ENCODE assay signal across 8 mouse cellular contexts in genomic region chr10:81996742-81997536, GRCm38 (mm10). TPM values are rescaled to one million over a fixed set of nuclear protein-coding genes. Genes with fewer than 3 reads are reported as not detected.
A peak's percentile ranks its signal among the peaks of the same experiment; 100 is the strongest.
DNase-seq lines count a peak whose midpoint lies in the region; ATAC-seq lines count a peak whose summit lies in the region.
"Not testable (repeated sequence)": the region's sequence is repeated elsewhere in the genome, so short reads cannot be mapped to it uniquely, and the experiment has no call there.

No protein-coding gene starts in this region.

- not testable (repeated sequence) for H3K9ac ChIP-seq in intestine, embryonic 14.5 days (ENCODE audit: low read length)

- DNase-seq in adrenal gland, adult 2 months = peak; percentile 81
- DNase-seq in embryo, embryonic 9.5 days (ENCODE audit: extremely low spot score) = peak; percentile 74
- peak; percentile 8 to 25 for DNase-seq in gastrocnemius, postnatal 36 days
- peak; percentile 74 for DNase-seq in intestine, embryonic 14.5 days (ENCODE audit: low spot score)
- DNase-seq in left cerebral cortex, postnatal 10 days (ENCODE audit: extremely low spot score in 1 of 2, low spot score in 2 of 2) = peak; percentile 58 to 81
- DNase-seq in right cerebral cortex, postnatal 10 days (ENCODE audit: low spot score in 2 of 2) = peak; percentile 85 to 87
- DNase-seq in urinary bladder, postnatal 25 days (ENCODE audit: low spot score) = peak; percentile 54

- WGBS in intestine, embryonic 14.5 days = 2% methylated on average over 12 of the region's 48 CpGs

- intact Hi-C loops in gastrocnemius, postnatal 36 days (cut with DNase I); left cerebral cortex, postnatal 10 days (cut with DNase I): not testable (repeated sequence)

- H3K4me1 ChIP-seq in intestine, embryonic 14.5 days (replicated peaks; ENCODE audit: control insufficient read depth, insufficient read depth, low read length); megakaryocyte, embryonic 14.5 days: not testable (repeated sequence)

- not testable (repeated sequence) for H3K9me3 ChIP-seq in intestine, embryonic 14.5 days (ENCODE audit: control insufficient read depth, low read length); megakaryocyte, embryonic 14.5 days

- peak overlapping the region; percentile 42 for H3K4me2 ChIP-seq in intestine, embryonic 14.5 days (ENCODE audit: low read length)

- H3K4me3 ChIP-seq in intestine, embryonic 14.5 days (ENCODE audit: low read depth, low read length) = peak overlapping the region; percentile 33
- peak overlapping the region; percentile 84 for H3K4me3 ChIP-seq in megakaryocyte, embryonic 14.5 days (replicated peaks)

- peak; percentile 100 for ATAC-seq in intestine, embryonic 14.5 days (replicated peaks; ENCODE audit: low FRiP score, low TSS enrichment, low read depth)

- H3K36me3 ChIP-seq in intestine, embryonic 14.5 days (ENCODE audit: control insufficient read depth, insufficient read depth, low read length); megakaryocyte, embryonic 14.5 days (replicated peaks; ENCODE audit: low read length): not testable (repeated sequence)

- not testable (repeated sequence) for H3K27me3 ChIP-seq in intestine, embryonic 14.5 days (replicated peaks; ENCODE audit: control insufficient read depth, insufficient read depth, low read length); megakaryocyte, embryonic 14.5 days (replicated peaks)

- H3K27ac ChIP-seq in intestine, embryonic 14.5 days (ENCODE audit: low read depth) = not testable (repeated sequence)

RNA-seq across cellular contexts. Expression of gene Zfp873, which starts 51.0 kb away (rescaled TPM):
- total RNA-seq in adrenal gland, adult 2 months (2021) = 1 to 10 TPM; 4.4 to 6.4 TPM
- polyA plus RNA-seq in adrenal gland, adult 2 months (2012; rRNA removed) = 0.25 and 0.33 TPM in 2 replicates
- total RNA-seq in gastrocnemius, postnatal 36 days (2021) = 1 to 10 TPM; 1.5 to 1.7 TPM
- polyA plus RNA-seq in intestine, embryonic 14.5 days (2014; fragmentation: Nextera tagmentation; extraction: Ambion mirVana) = 13.4 and 14.6 TPM in 2 replicates
- 1 to 10 TPM; 8.5 to 10.0 TPM for total RNA-seq in left cerebral cortex, postnatal 10 days (2021)
- 0.04 TPM in 1 of 2 replicates, not detected in the other for polyA plus RNA-seq in megakaryocyte, embryonic 14.5 days (2012; ENCODE audit: insufficient read depth, low replicate concordance)

Comparison
In these comparisons a context has a peak if more than half of its experiments do, and no peak if none do; other contexts are left out.
1. DNase-seq: peak in every context shown above with its lines; median percentile 86 in right cerebral cortex, postnatal 10 days; 81 in adrenal gland, adult 2 months; 74 in embryo, embryonic 9.5 days; 74 in intestine, embryonic 14.5 days; 70 in left cerebral cortex, postnatal 10 days; 54 in urinary bladder, postnatal 25 days; 16 in gastrocnemius, postnatal 36 days.